Mouse (Mus musculus): ENCODE measurements around the gene Adipor2.
"Not testable (repeated sequence)": the region's sequence is repeated elsewhere in the genome, so short reads cannot be mapped to it uniquely, and the experiment has no call there.

GRCm38 (mm10) chr6:119442729-119443128, 25.2 kb upstream of the Adipor2 start:
- not testable (repeated sequence) for TF ChIP-seq POLR2A (IDR thresholded peaks at IDR 0.05; ENCODE audit: borderline replicate concordance, insufficient read depth, low read length); CTCF (IDR thresholded peaks at IDR 0.05; ENCODE audit: borderline replicate concordance, insufficient read depth, low read depth, low read length)
